ENCODE assay signal across 8 mouse cellular contexts in genomic region chr13:52236105-52236504, GRCm38 (mm10).
DNase-seq lines count a peak whose midpoint lies in the region; ATAC-seq and TF ChIP-seq lines count a peak whose summit lies in the region.

No protein-coding gene starts in this region.

- no peaks in the 10 kb centered on the region for H3K9me3 ChIP-seq in embryonic facial prominence, embryonic 11.5 days (replicated peaks; ENCODE audit: control insufficient read depth, low read length)
- H3K9me3 ChIP-seq in embryonic facial prominence, embryonic 10.5 days: no peaks in the 10 kb centered on the region
- no peaks in the 10 kb centered on the region for H3K9me3 ChIP-seq in embryonic facial prominence, embryonic 15.5 days (replicated peaks)
- H3K9me3 ChIP-seq in megakaryocyte, embryonic 14.5 days: no peaks in the 10 kb centered on the region
- H3K9me3 ChIP-seq in forebrain, embryonic 14.5 days (replicated peaks; ENCODE audit: control insufficient read depth, low read length): no peaks in the 10 kb centered on the region

- H3K27me3 ChIP-seq in embryonic facial prominence, embryonic 11.5 days (ENCODE audit: control insufficient read depth, insufficient read depth, low read length): no peaks in the 10 kb centered on the region
- H3K27me3 ChIP-seq in embryonic facial prominence, embryonic 10.5 days (replicated peaks; ENCODE audit: low read depth, poor library complexity, severe bottlenecking): no peaks in the 10 kb centered on the region
- no peaks in the 10 kb centered on the region for H3K27me3 ChIP-seq in embryonic facial prominence, embryonic 15.5 days
- H3K27me3 ChIP-seq in megakaryocyte, embryonic 14.5 days (replicated peaks): no peaks in the 10 kb centered on the region
- no peaks in the 10 kb centered on the region for H3K27me3 ChIP-seq in cerebellum, adult 2 months (ENCODE audit: control insufficient read depth, insufficient read depth, low read length)
- no peaks in the 10 kb centered on the region for H3K27me3 ChIP-seq in forebrain, embryonic 14.5 days (replicated peaks; ENCODE audit: control insufficient read depth, insufficient read depth, low read length)

- H3K36me3 ChIP-seq in embryonic facial prominence, embryonic 11.5 days (replicated peaks; ENCODE audit: control insufficient read depth, insufficient read depth, low read depth, low read length): no peaks in the 10 kb centered on the region
- no peaks in the 10 kb centered on the region for H3K36me3 ChIP-seq in embryonic facial prominence, embryonic 10.5 days (replicated peaks)
- no peaks in the 10 kb centered on the region for H3K36me3 ChIP-seq in embryonic facial prominence, embryonic 15.5 days
- peaks cover 1% of the 10 kb centered on the region for H3K36me3 ChIP-seq in megakaryocyte, embryonic 14.5 days (replicated peaks; ENCODE audit: low read length)
- no peaks in the 10 kb centered on the region for H3K36me3 ChIP-seq in forebrain, embryonic 14.5 days (ENCODE audit: control insufficient read depth, insufficient read depth, low read length)

- H3K4me2 ChIP-seq in embryonic facial prominence, embryonic 11.5 days (ENCODE audit: low read depth, low read length): no peak overlapping the region
- H3K4me2 ChIP-seq in embryonic facial prominence, embryonic 15.5 days (replicated peaks): peak overlapping the region; percentile 25
- H3K4me2 ChIP-seq in forebrain, embryonic 14.5 days (ENCODE audit: low read length): no peak overlapping the region

- no peak for TF ChIP-seq POLR2A in cerebellum, adult 2 months (IDR thresholded peaks at IDR 0.05; ENCODE audit: borderline replicate concordance, insufficient read depth, low read length)

- no peak overlapping the region for H3K27ac ChIP-seq in embryonic facial prominence, embryonic 11.5 days (replicated peaks; ENCODE audit: low read depth, low read length)
- H3K27ac ChIP-seq in embryonic facial prominence, embryonic 10.5 days (replicated peaks): no peak overlapping the region; the same call in 1 of the 2 replicates
- no peak overlapping the region for H3K27ac ChIP-seq in embryonic facial prominence, embryonic 15.5 days (replicated peaks)
- H3K27ac ChIP-seq in cerebellum, adult 2 months (ENCODE audit: insufficient read depth, low read length): no peak overlapping the region
- no peak overlapping the region for H3K27ac ChIP-seq in forebrain, embryonic 14.5 days (ENCODE audit: low read depth, low read length)

- DNase-seq in embryonic facial prominence, embryonic 11.5 days (ENCODE audit: low spot score): peak; percentile 36
- no peak for DNase-seq in embryonic facial prominence, embryonic 10.5 days (ENCODE audit: low spot score)
- peak; percentile 76 for DNase-seq in 3T3-L1 (ENCODE audit: low read depth, low spot score)
- peak; percentile 46 for DNase-seq in kidney, adult 9 months
- DNase-seq in cerebellum, adult 2 months: no peak
- no peak for DNase-seq in forebrain, embryonic 14.5 days (ENCODE audit: low spot score)

- no peak overlapping the region for H3K4me3 ChIP-seq in embryonic facial prominence, embryonic 11.5 days (ENCODE audit: low read depth, low read length)
- H3K4me3 ChIP-seq in embryonic facial prominence, embryonic 10.5 days: no peak overlapping the region
- no peak overlapping the region for H3K4me3 ChIP-seq in embryonic facial prominence, embryonic 15.5 days (replicated peaks)
- H3K4me3 ChIP-seq in megakaryocyte, embryonic 14.5 days (replicated peaks): peak overlapping the region; percentile 88
- H3K4me3 ChIP-seq in cerebellum, adult 2 months (replicated peaks; ENCODE audit: insufficient read depth, low read depth, low read length): no peak overlapping the region
- H3K4me3 ChIP-seq in forebrain, embryonic 14.5 days (ENCODE audit: low read depth, low read length): no peak overlapping the region

- no peak for ATAC-seq in embryonic facial prominence, embryonic 11.5 days (replicated peaks; ENCODE audit: insufficient number of reproducible peaks, low FRiP score, low TSS enrichment, low read depth)
- ATAC-seq in embryonic facial prominence, embryonic 15.5 days (ENCODE audit: insufficient number of reproducible peaks, low FRiP score, low TSS enrichment, low read depth): no peak
- no peak for ATAC-seq in forebrain, embryonic 14.5 days

- H3K9ac ChIP-seq in embryonic facial prominence, embryonic 11.5 days (replicated peaks; ENCODE audit: low read length): no peak overlapping the region
- H3K9ac ChIP-seq in embryonic facial prominence, embryonic 15.5 days: no peak overlapping the region
- no peak overlapping the region for H3K9ac ChIP-seq in forebrain, embryonic 14.5 days (ENCODE audit: low read length)

- H3K4me1 ChIP-seq in embryonic facial prominence, embryonic 11.5 days (ENCODE audit: control insufficient read depth, insufficient read depth, low read length): no peaks in the 10 kb centered on the region
- H3K4me1 ChIP-seq in embryonic facial prominence, embryonic 10.5 days: peaks cover 6% of the 10 kb centered on the region
- no peaks in the 10 kb centered on the region for H3K4me1 ChIP-seq in embryonic facial prominence, embryonic 15.5 days
- peaks cover 77% of the 10 kb centered on the region for H3K4me1 ChIP-seq in megakaryocyte, embryonic 14.5 days
- H3K4me1 ChIP-seq in cerebellum, adult 2 months (ENCODE audit: control insufficient read depth, insufficient read depth, low read length): no peaks in the 10 kb centered on the region
- H3K4me1 ChIP-seq in forebrain, embryonic 14.5 days (ENCODE audit: control insufficient read depth, insufficient read depth, low read length): no peaks in the 10 kb centered on the region

- 48% methylated on average over 10 of the region's 10 CpGs for WGBS in embryonic facial prominence, embryonic 11.5 days
- 55% methylated on average over 10 of the region's 10 CpGs for WGBS in embryonic facial prominence, embryonic 10.5 days
- 21% methylated on average over 10 of the region's 10 CpGs for WGBS in embryonic facial prominence, embryonic 15.5 days
- WGBS in cerebellum, adult 2 months: 28% methylated on average over 10 of the region's 10 CpGs
- 49% methylated on average over 10 of the region's 10 CpGs for WGBS in forebrain, embryonic 14.5 days

- TF ChIP-seq CTCF in cerebellum, adult 2 months (IDR thresholded peaks at IDR 0.05; ENCODE audit: borderline replicate concordance, insufficient read depth, low read depth, low read length): no peak

Comparison
In these comparisons a context has a peak if more than half of its experiments do, and no peak if none do; other contexts are left out.
1. DNase-seq: peak in embryonic facial prominence, embryonic 11.5 days (single experiment), 3T3-L1 (single experiment) and kidney, adult 9 months (single experiment); none in embryonic facial prominence, embryonic 10.5 days (single experiment), cerebellum, adult 2 months (0 of 2) and forebrain, embryonic 14.5 days (single experiment).